Mouse (Mus musculus) liver, embryonic 13.5 days (tissue): ENCODE results near the gene Actn3. TPM values are rescaled to one million over a fixed set of nuclear protein-coding genes. Genes with fewer than 3 reads are reported as not detected.
A peak's percentile ranks its signal among the peaks of the same experiment; 100 is the strongest.

Source experiments
- ATAC-seq: fragments of 200-750 bp; cut with Nextera tagmentation; 2 replicates; pipeline ENCODE4 v1.8.0; 2017; ENCODE audit warnings: low read depth, mild to moderate bottlenecking, moderate number of reproducible peaks, moderate library complexity
- DNase-seq: peaks from one replicate; pipeline ENCODE4 v3.0.0; 2022
- H3K27ac ChIP-seq: fragments of 300-500 bp; sonication (generic); 2 replicates; pipeline ENCODE4 v1.5.1; 2015; ENCODE audit warnings: moderate library complexity, mild to moderate bottlenecking, inconsistent platforms
- H3K27me3 ChIP-seq: fragments of 300-500 bp; sonication (generic); 2 replicates; pipeline ENCODE4 v1.6.1; 2015; ENCODE audit warnings: mild to moderate bottlenecking, inconsistent platforms
- H3K36me3 ChIP-seq: fragments of 300-500 bp; sonication (generic); 2 replicates; pipeline ENCODE4 v1.6.1; 2015; ENCODE audit warnings: mild to moderate bottlenecking, inconsistent platforms
- H3K4me1 ChIP-seq: fragments of 300-500 bp; sonication (generic); replicated peaks from 2 replicates; pipeline ENCODE4 v1.6.1; 2015; ENCODE audit warnings: inconsistent platforms
- H3K4me2 ChIP-seq: fragments of 300-500 bp; sonication (generic); 2 replicates; pipeline ENCODE4 v1.6.1; 2015; ENCODE audit warnings: inconsistent platforms, mild to moderate bottlenecking, moderate library complexity
- H3K4me3 ChIP-seq: fragments of 300-500 bp; sonication (generic); replicated peaks from 2 replicates; pipeline ENCODE4 v1.5.1; 2015; ENCODE audit warnings: mild to moderate bottlenecking, inconsistent platforms
- H3K9ac ChIP-seq: fragments of 300-500 bp; sonication (generic); 2 replicates; pipeline ENCODE4 v1.6.1; 2015; ENCODE audit warnings: mild to moderate bottlenecking, inconsistent platforms
- H3K9me3 ChIP-seq: fragments of 300-500 bp; sonication (generic); replicated peaks from 2 replicates; pipeline ENCODE4 v1.6.1; 2016; ENCODE audit warnings: inconsistent platforms
- WGBS: fragments of 180-500 bp; shearing (Covaris S2); methylation state at CpG from one replicate; pipeline ENCODE4 v1.1.7; 2015; ENCODE audit not compliant: insufficient replicate concordance; 5-methylcytosine and 5-hydroxymethylcytosine counted together
- polyA plus RNA-seq: library from polyadenylated mRNA; unstranded; fragments of >200 nt; fragmentation: Nextera tagmentation; extraction: Ambion mirVana; gene quantifications from 2 replicates; pipeline ENCODE4 v1.2.1, GENCODE M21; 2015

Actn3 gene
- polyA plus RNA-seq, 1 experiment from 2014 or later = 0.74 TPM

DNA sequence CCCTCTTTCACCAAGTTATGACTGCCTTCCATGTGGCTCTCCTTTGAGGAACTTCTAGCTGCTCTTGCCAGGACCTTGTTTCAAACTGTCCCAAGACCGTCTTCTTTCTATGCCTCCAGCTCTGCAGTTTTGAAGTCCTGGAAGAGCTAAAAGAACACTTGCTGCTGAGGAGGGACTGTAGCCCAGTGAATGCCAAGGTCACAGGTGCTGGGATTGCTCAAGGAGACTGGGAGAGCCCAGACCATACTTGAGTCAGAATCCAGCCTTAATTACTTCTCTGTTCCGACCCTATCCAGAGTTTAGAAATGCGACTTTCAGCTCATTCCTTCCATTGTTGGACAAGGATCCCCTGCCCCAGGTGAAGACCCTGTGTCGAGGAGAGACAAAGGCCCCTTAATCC, 21.8 kb downstream of the Actn3 start:
- Histone ChIP-seq H3K27me3 (peaks cover 62% of the 10 kb centered on the region), H3K4me1 (peaks cover 65% of the 10 kb centered on the region), H3K9me3 (no peaks in the 10 kb centered on the region), H3K27ac (0 out of 2 replicates have a peak overlapping the region, but pooled peaks have one; percentile 9), H3K36me3 (0 out of 2 replicates have a peak, but pooled peaks cover 6% of the 10 kb centered on the region), H3K4me2 (peak overlapping the region; percentile 90), H3K4me3 (peak overlapping the region; percentile 66), H3K9ac (peak overlapping the region; percentile 78; the same call in 1 of the 2 replicates)
- no peak for ATAC-seq
- WGBS = 59% methylated on average over 4 of the region's 4 CpGs
- DNase-seq = no peak

GRCm38 (mm10) chr19:4855470-4855820, 22.3 kb downstream of the Actn3 start:
- Histone ChIP-seq H3K9ac (peak overlapping the region; percentile 78), H3K9me3 (no peaks in the 10 kb centered on the region), H3K27ac (peak overlapping the region; percentile 59), H3K36me3 (0 out of 2 replicates have a peak, but pooled peaks cover 2% of the 10 kb centered on the region), H3K4me3 (peak overlapping the region; percentile 66), H3K4me2 (peak overlapping the region; percentile 90), H3K4me1 (peaks cover 60% of the 10 kb centered on the region), H3K27me3 (peaks cover 64% of the 10 kb centered on the region)
- ATAC-seq (no peak), DNase-seq (no peak)
- 7% methylated on average over 14 of the region's 14 CpGs for WGBS

GRCm38 (mm10) chr19:4854552-4855469, 22.9 kb downstream of the Actn3 start, which contains the start of gene Ctsf:
Gene Ctsf, plus strand, starts transcription at chr19:4855130.
- ATAC-seq (peak; percentile 9; the same call in 1 of the 2 replicates), DNase-seq (peak; percentile 43)
- Histone ChIP-seq H3K9ac (peak within 1 kb of the TSS; percentile 78), H3K36me3 (no peaks in the 10 kb centered on the region), H3K27ac (peak within 1 kb of the TSS; percentile 59), H3K9me3 (no peaks in the 10 kb centered on the region), H3K4me1 (peaks cover 54% of the 10 kb centered on the region), H3K4me2 (peak within 1 kb of the TSS; percentile 90), H3K27me3 (peaks cover 69% of the 10 kb centered on the region), H3K4me3 (peak within 1 kb of the TSS; percentile 66)
- 4% methylated on average over 45 of the region's 45 CpGs for WGBS

- no peak overlapping the region for H3K4me3 ChIP-seq
- 48% methylated on average over 5 of the region's 5 CpGs for WGBS
- H3K27ac ChIP-seq = no peak overlapping the region
- peaks cover 17% of the 10 kb centered on the region for H3K4me1 ChIP-seq
- ATAC-seq (no peak), DNase-seq (no peak)
- no peak overlapping the region for H3K4me2 ChIP-seq
- H3K36me3 ChIP-seq = no peaks in the 10 kb centered on the region
- H3K9me3 ChIP-seq = no peaks in the 10 kb centered on the region
- no peak overlapping the region for H3K9ac ChIP-seq
- H3K27me3 ChIP-seq = peaks cover 70% of the 10 kb centered on the region
These were observed 27.4 kb downstream of the Actn3 start for GRCm38 (mm10) chr19:4850281-4850680.

DNA sequence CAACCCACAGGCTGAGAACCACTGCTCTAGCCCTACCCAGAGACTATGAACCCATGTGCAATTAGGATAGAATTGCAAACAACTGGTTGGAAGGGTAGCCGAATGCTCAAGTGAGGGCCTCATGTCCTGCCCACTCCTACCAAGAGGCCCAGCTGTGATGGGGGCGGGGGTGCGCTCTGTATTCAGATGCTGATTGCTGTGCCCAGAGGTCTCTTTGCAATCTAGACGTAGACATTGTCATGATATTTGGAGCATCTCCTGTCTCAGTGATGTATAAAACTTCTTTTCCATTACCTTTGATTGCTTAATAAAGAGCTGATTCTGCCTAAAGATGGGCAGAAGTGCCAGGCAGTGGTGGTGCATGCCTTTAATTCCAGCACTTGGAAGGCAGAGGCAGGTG, 27.9 kb downstream of the Actn3 start:
- Histone ChIP-seq H3K4me2 (no peak overlapping the region), H3K36me3 (no peaks in the 10 kb centered on the region), H3K27me3 (peaks cover 67% of the 10 kb centered on the region), H3K9me3 (no peaks in the 10 kb centered on the region), H3K27ac (no peak overlapping the region), H3K9ac (no peak overlapping the region), H3K4me1 (peaks cover 12% of the 10 kb centered on the region), H3K4me3 (no peak overlapping the region)
- DNase-seq (no peak), ATAC-seq (no peak)
- WGBS = 62% methylated on average over 4 of the region's 4 CpGs

DNA sequence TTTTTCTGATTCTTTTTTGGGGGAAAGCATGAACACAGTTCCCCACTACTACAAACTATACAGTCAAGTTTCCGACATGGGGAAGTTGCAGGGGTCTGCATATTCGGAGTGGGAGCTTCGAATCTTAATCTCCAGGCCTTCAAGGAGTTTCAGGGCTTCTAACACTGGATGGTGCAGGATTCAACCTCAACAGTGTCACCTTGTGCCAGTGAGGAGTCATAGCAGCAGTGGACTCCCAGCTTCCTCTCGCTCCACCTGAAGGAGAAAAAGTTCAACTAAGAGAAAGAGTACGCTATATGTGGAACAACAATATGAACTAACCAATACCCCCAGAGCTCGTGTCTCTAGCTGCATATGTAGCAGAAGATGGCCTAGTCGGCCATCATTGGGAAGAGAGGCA, 30.2 kb downstream of the Actn3 start:
- no peaks in the 10 kb centered on the region for H3K36me3 ChIP-seq
- DNase-seq (no peak), ATAC-seq (no peak)
- H3K4me2 ChIP-seq = no peak overlapping the region
- WGBS = 29% methylated on average over 7 of the region's 7 CpGs
- H3K9ac ChIP-seq = no peak overlapping the region
- no peak overlapping the region for H3K27ac ChIP-seq
- H3K9me3 ChIP-seq = no peaks in the 10 kb centered on the region
- peaks cover 55% of the 10 kb centered on the region for H3K27me3 ChIP-seq
- H3K4me1 ChIP-seq = peaks cover 8% of the 10 kb centered on the region; the same call in 1 of the 2 replicates
- H3K4me3 ChIP-seq = no peak overlapping the region

DNA sequence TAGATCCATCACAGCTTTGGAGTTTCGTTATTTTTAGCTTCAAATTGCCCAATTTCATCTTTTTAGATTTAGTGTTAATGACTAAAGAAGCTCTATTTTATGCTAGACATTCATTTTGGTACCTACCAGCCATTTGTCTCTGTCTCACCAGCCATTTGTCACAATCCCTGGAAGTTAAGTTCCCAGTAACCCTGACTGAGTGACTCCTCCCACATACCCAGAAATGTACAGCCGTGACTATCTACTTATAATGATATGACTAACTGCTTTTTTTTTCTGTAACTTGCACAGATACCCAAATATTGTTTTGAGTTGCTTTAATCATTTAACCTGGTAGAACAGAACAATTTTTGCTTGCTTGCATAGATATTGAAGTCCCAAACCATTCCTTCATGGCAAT, 31.9 kb downstream of the Actn3 start:
- 32% methylated on average over 2 of the region's 2 CpGs for WGBS
- H3K27me3 ChIP-seq = peaks cover 58% of the 10 kb centered on the region
- no peak overlapping the region for H3K27ac ChIP-seq
- ATAC-seq (no peak), DNase-seq (no peak)
- no peak overlapping the region for H3K9ac ChIP-seq
- H3K36me3 ChIP-seq = no peaks in the 10 kb centered on the region
- H3K9me3 ChIP-seq = no peaks in the 10 kb centered on the region
- no peak overlapping the region for H3K4me2 ChIP-seq
- H3K4me3 ChIP-seq = no peak overlapping the region
- peaks cover 12% of the 10 kb centered on the region for H3K4me1 ChIP-seq

GRCm38 (mm10) chr19:4842611-4843010, 35.1 kb downstream of the Actn3 start:
- peaks cover 48% of the 10 kb centered on the region for H3K27me3 ChIP-seq
- WGBS = 48% methylated on average over 2 of the region's 2 CpGs
- H3K27ac ChIP-seq = no peak overlapping the region
- H3K9me3 ChIP-seq = no peaks in the 10 kb centered on the region
- H3K4me2 ChIP-seq = no peak overlapping the region
- ATAC-seq (no peak), DNase-seq (no peak)
- H3K4me1 ChIP-seq = peaks cover 40% of the 10 kb centered on the region
- no peak overlapping the region for H3K9ac ChIP-seq
- no peaks in the 10 kb centered on the region for H3K36me3 ChIP-seq
- H3K4me3 ChIP-seq = no peak overlapping the region

DNA sequence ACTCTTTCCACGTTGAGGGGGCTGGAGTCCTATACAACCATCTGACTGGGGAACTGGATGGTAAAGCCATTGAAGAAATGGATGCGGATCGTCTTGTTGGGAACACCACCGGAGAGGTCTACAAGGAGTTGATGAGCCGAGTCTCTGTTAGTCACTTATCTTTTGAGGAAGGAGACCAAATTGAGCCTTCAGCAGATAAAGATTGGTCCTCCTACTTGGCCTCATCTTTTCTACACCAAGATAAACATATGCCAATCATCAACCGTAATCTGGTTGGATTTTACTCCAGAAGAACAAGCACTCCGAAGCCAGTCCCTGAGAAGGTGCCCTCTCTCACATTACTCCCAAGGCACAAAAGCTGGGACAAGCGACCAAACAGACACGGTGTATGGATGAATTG, 36.9 kb downstream of the Actn3 start:
- no peak overlapping the region for H3K4me2 ChIP-seq
- H3K27me3 ChIP-seq = peaks cover 41% of the 10 kb centered on the region
- H3K36me3 ChIP-seq = 0 out of 2 replicates have a peak, but pooled peaks cover 2% of the 10 kb centered on the region
- no peak overlapping the region for H3K4me3 ChIP-seq
- H3K27ac ChIP-seq = no peak overlapping the region
- H3K9ac ChIP-seq = no peak overlapping the region
- ATAC-seq (no peak), DNase-seq (no peak)
- H3K4me1 ChIP-seq = peaks cover 51% of the 10 kb centered on the region
- no peaks in the 10 kb centered on the region for H3K9me3 ChIP-seq
- WGBS = 59% methylated on average over 9 of the region's 9 CpGs

DNA sequence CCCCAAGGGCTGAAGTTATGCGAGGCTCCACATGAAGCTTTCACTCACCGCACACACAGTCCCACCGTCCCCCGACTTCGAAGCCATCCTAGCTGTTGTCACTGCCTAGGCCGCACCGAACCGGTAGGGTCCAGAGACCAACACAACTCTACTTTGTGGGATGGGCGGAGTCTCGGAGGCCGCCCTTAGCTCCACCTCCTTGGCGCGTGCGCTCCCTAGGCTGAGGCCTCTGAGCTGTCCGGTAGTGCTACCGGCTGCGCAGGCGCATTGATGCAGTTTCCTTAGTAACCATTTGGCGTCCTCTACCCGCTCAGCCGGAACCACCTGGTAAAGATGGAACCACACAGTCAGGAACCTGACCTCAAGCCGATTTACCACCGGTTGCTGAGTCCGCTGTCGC, 38.6 kb downstream of the Actn3 start, which contains the start of the genes Ccs and Ccdc87:
TSS of gene Ccs (minus strand) at position 184 of the 400 bp plus-strand sequence.
TSS of gene Ccdc87 (plus strand) at position 218 of the 400 bp plus-strand sequence.
- peak within 1 kb of the TSS; percentile 74 for H3K4me3 ChIP-seq
- DNase-seq (peak; percentile 95), ATAC-seq (peak; percentile 99)
- H3K27me3 ChIP-seq = peaks cover 37% of the 10 kb centered on the region
- H3K4me1 ChIP-seq = peaks cover 56% of the 10 kb centered on the region
- H3K27ac ChIP-seq = peak within 1 kb of the TSS; percentile 80
- peaks cover 5% of the 10 kb centered on the region; the same call in 1 of the 2 replicates for H3K36me3 ChIP-seq
- no peaks in the 10 kb centered on the region for H3K9me3 ChIP-seq
- under 1% methylated on average over 25 of the region's 25 CpGs for WGBS
- H3K9ac ChIP-seq = peak within 1 kb of the TSS; percentile 84
- H3K4me2 ChIP-seq = peak within 1 kb of the TSS; percentile 96

- Histone ChIP-seq H3K4me2 (peak overlapping the region; percentile 96), H3K9ac (peak overlapping the region; percentile 84), H3K27me3 (peaks cover 37% of the 10 kb centered on the region), H3K36me3 (peaks cover 6% of the 10 kb centered on the region; the same call in 1 of the 2 replicates), H3K4me1 (peaks cover 56% of the 10 kb centered on the region), H3K4me3 (peak overlapping the region; percentile 74), H3K9me3 (no peaks in the 10 kb centered on the region), H3K27ac (peak overlapping the region; percentile 80)
- no peak for DNase-seq
- WGBS = 31% methylated on average over 10 of the region's 10 CpGs
- ATAC-seq = peak; percentile 45
These were observed 39.1 kb downstream of the Actn3 start for GRCm38 (mm10) chr19:4838526-4839140.
